7 mouse cellular contexts compared by ENCODE assay signal in the genomic region with DNA sequence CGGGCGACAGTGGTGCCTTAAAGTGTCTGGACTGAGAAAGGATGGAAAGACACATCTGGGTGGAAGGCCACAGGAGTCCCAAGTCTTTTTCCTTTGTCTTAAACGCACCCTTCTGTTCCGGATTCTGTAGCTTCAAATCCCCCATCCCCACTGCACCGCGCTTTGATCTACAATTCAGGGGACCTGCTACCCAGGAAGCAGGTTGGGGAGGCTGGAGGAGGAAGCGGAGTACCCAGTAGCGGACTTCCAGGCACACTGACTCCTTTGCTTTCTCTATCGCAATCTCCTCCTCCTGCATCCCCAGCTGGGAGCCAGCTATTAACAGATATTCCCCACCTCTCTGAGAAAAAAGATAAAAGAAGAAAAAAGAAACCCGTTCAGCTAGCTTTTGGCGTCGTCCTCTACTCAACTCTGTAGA. TPM values are rescaled to one million over a fixed set of nuclear protein-coding genes. Genes with fewer than 3 reads are reported as not detected.
DNase-seq lines count a peak whose midpoint lies in the region; ATAC-seq and TF ChIP-seq lines count a peak whose summit lies in the region.

No protein-coding gene starts in this region.

- TF ChIP-seq CTCF in left cerebral cortex, adult 2 months (IDR thresholded peaks at IDR 0.05): no peak

- H3K4me3 ChIP-seq in left cerebral cortex, adult 2 months: peak overlapping the region; percentile 54
- H3K4me3 ChIP-seq in embryonic facial prominence, embryonic 13.5 days: peak overlapping the region; percentile 36
- H3K4me3 ChIP-seq in hindbrain, embryonic 16.5 days (ENCODE audit: low read length): peak overlapping the region; percentile 46

- 5% methylated on average over 12 of the region's 12 CpGs for WGBS in embryonic facial prominence, embryonic 13.5 days
- 2% methylated on average over 12 of the region's 12 CpGs for WGBS in hindbrain, embryonic 16.5 days

- peaks cover 20% of the 10 kb centered on the region for H3K4me1 ChIP-seq in embryonic facial prominence, embryonic 13.5 days
- H3K4me1 ChIP-seq in hindbrain, embryonic 16.5 days (ENCODE audit: control insufficient read depth, insufficient read depth, low read depth, low read length): peaks cover 24% of the 10 kb centered on the region

- H3K27ac ChIP-seq in left cerebral cortex, adult 2 months: peak overlapping the region; percentile 99
- no peak overlapping the region for H3K27ac ChIP-seq in embryonic facial prominence, embryonic 13.5 days
- peak overlapping the region; percentile 76 for H3K27ac ChIP-seq in hindbrain, embryonic 16.5 days (ENCODE audit: low read depth, low read length)

- intact Hi-C loops in left cerebral cortex, adult 2 months (cut with DNase I): loop anchor here (2.0 to 5.0 kb wide), 2 partner anchors 368 to 449 kb away; no protein-coding TSS in a partner anchor
- intact Hi-C loops in left cerebral cortex, postnatal 4 days (cut with DNase I): loop anchor here (5.0 to 10.0 kb wide), 5 partner anchors 235 to 1635 kb away; no protein-coding TSS in a partner anchor

- H3K9me3 ChIP-seq in embryonic facial prominence, embryonic 13.5 days: no peaks in the 10 kb centered on the region
- no peaks in the 10 kb centered on the region for H3K9me3 ChIP-seq in hindbrain, embryonic 16.5 days (ENCODE audit: control insufficient read depth, low read length)

- no peak for ATAC-seq in embryonic facial prominence, embryonic 13.5 days (ENCODE audit: insufficient number of reproducible peaks, insufficient read depth, low FRiP score, low TSS enrichment, low read depth)
- ATAC-seq in hindbrain, embryonic 16.5 days: peak; percentile 47

- peak overlapping the region; percentile 58 for H3K9ac ChIP-seq in embryonic facial prominence, embryonic 13.5 days
- H3K9ac ChIP-seq in hindbrain, embryonic 16.5 days (ENCODE audit: low read depth, low read length): peak overlapping the region; percentile 68

- DNase-seq in left cerebral cortex, adult 2 months (ENCODE audit: extremely low spot score in 1 of 2, low spot score in 2 of 2): peak in 1 of 2 experiments; percentile 64
- no peak for DNase-seq in left cerebral cortex, postnatal 4 days
- DNase-seq in neural tube, embryonic 10.5 days (ENCODE audit: extremely low spot score, low spot score): peak; percentile 61
- no peak for DNase-seq in retina, postnatal 1 day
- DNase-seq in kidney, postnatal 36 days: no peak

- H3K36me3 ChIP-seq in embryonic facial prominence, embryonic 13.5 days: no peaks in the 10 kb centered on the region
- no peaks in the 10 kb centered on the region for H3K36me3 ChIP-seq in hindbrain, embryonic 16.5 days (ENCODE audit: control insufficient read depth, insufficient read depth, low read length)

- peak overlapping the region; percentile 70 for H3K4me2 ChIP-seq in embryonic facial prominence, embryonic 13.5 days
- H3K4me2 ChIP-seq in hindbrain, embryonic 16.5 days (ENCODE audit: low read length): peak overlapping the region; percentile 95

- H3K27me3 ChIP-seq in embryonic facial prominence, embryonic 13.5 days: peaks cover 89% of the 10 kb centered on the region
- H3K27me3 ChIP-seq in hindbrain, embryonic 16.5 days (replicated peaks; ENCODE audit: control insufficient read depth, insufficient read depth, low read length): no peaks in the 10 kb centered on the region

RNA-seq across cellular contexts. Expression of a gene that starts 10.1 kb away (rescaled TPM):
- total RNA-seq in left cerebral cortex, adult 2 months (2021): 100 to 1,000 TPM; 118 to 125 TPM
- 100 to 1,000 TPM; 214 to 215 TPM for total RNA-seq in left cerebral cortex, postnatal 4 days (2021)
- 14.1 and 15.8 TPM in 2 replicates for polyA plus RNA-seq in embryonic facial prominence, embryonic 13.5 days (2015; fragmentation: Nextera tagmentation; extraction: Ambion mirVana)
- 42.9 and 44.3 TPM in 2 replicates for polyA plus RNA-seq in hindbrain, embryonic 16.5 days (2015; fragmentation: Nextera tagmentation; extraction: Ambion mirVana)
